8 mouse cellular contexts compared by ENCODE assay signal in the genomic region with DNA sequence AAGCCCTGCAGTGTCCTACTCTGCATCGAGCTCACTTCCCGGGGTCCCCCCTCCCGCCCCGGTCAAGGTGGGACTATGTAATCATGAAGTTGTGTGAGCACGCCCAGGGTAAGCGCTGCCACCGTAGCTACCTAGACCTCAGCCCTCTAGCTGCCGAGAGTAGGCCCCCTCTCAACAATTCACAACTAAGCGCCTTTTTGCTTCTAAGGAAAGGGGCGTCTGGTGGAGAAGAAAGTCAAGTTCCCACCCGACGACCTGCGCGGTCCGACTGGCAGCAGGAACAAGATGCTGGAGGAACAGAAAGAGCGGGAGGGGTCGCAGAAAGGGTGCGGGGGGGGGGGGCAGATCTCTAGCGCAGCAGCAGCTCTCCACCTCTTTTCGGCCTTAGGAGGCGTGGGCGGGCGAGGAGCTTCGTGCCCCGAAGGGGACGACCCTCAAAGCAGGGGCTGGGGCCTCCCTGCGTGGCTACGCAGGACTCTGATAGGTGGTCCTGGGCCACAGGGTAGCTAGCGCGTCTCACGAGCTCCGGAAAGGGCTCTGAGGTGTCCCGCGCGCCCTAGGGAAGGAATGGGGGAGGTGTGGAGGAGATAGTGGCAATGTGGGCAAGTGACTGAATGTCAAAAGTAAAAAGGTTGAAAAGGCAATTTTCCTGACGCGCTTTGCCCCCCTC. TPM values are rescaled to one million over a fixed set of nuclear protein-coding genes. Genes with fewer than 3 reads are reported as not detected.
A peak's percentile ranks its signal among the peaks of the same experiment; 100 is the strongest.
DNase-seq lines count a peak whose midpoint lies in the region; ATAC-seq lines count a peak whose summit lies in the region.

No protein-coding gene starts in this region.

- H3K9ac ChIP-seq in neural tube, embryonic 11.5 days (ENCODE audit: low read length) = peak overlapping the region; percentile 52; the same call in 1 of the 2 replicates
- peak overlapping the region; percentile 9 for H3K9ac ChIP-seq in forebrain, embryonic 15.5 days (replicated peaks)
- peak overlapping the region; percentile 100 for H3K9ac ChIP-seq in kidney, embryonic 14.5 days (ENCODE audit: low read depth, low read length)

- peak; percentile 31; the same call in 1 of the 2 replicates for ATAC-seq in neural tube, embryonic 11.5 days (ENCODE audit: insufficient read depth, low FRiP score, low TSS enrichment)
- ATAC-seq in forebrain, embryonic 15.5 days (replicated peaks) = peak; percentile 38; the same call in 1 of the 2 replicates
- peak; percentile 66 for ATAC-seq in kidney, embryonic 14.5 days (ENCODE audit: low FRiP score, low TSS enrichment)
- no peak for ATAC-seq in frontal cortex, adult (ENCODE audit: low TSS enrichment)

- peaks cover 15% of the 10 kb centered on the region for H3K4me1 ChIP-seq in neural tube, embryonic 11.5 days (ENCODE audit: control insufficient read depth, insufficient read depth, low read length)
- peaks cover 14% of the 10 kb centered on the region for H3K4me1 ChIP-seq in forebrain, embryonic 15.5 days
- H3K4me1 ChIP-seq in kidney, embryonic 14.5 days (ENCODE audit: control insufficient read depth, insufficient read depth, low read length) = peaks cover 14% of the 10 kb centered on the region

- no peaks in the 10 kb centered on the region for H3K9me3 ChIP-seq in neural tube, embryonic 11.5 days (ENCODE audit: control insufficient read depth, low read length)
- no peaks in the 10 kb centered on the region for H3K9me3 ChIP-seq in forebrain, embryonic 15.5 days
- no peaks in the 10 kb centered on the region for H3K9me3 ChIP-seq in kidney, embryonic 14.5 days (ENCODE audit: control insufficient read depth, low read length)

- H3K4me3 ChIP-seq in neural tube, embryonic 11.5 days (ENCODE audit: low read depth, low read length) = peak overlapping the region; percentile 31
- H3K4me3 ChIP-seq in forebrain, embryonic 15.5 days = peak overlapping the region; percentile 31
- peak overlapping the region; percentile 96 for H3K4me3 ChIP-seq in kidney, embryonic 14.5 days (ENCODE audit: low read length)

- peak overlapping the region; percentile 73 for H3K4me2 ChIP-seq in neural tube, embryonic 11.5 days (ENCODE audit: low read depth)
- H3K4me2 ChIP-seq in forebrain, embryonic 15.5 days (replicated peaks) = peak overlapping the region; percentile 44
- peak overlapping the region; percentile 79 for H3K4me2 ChIP-seq in kidney, embryonic 14.5 days (replicated peaks; ENCODE audit: low read depth, low read length)

- H3K27ac ChIP-seq in neural tube, embryonic 11.5 days (ENCODE audit: low read depth, low read length) = peak overlapping the region; percentile 45; the same call in 1 of the 2 replicates
- peak overlapping the region; percentile 79 for H3K27ac ChIP-seq in forebrain, embryonic 15.5 days (replicated peaks)
- H3K27ac ChIP-seq in kidney, embryonic 14.5 days (ENCODE audit: low read depth, low read length) = peak overlapping the region; percentile 97

- under 1% methylated on average over 34 of the region's 37 CpGs for WGBS in neural tube, embryonic 11.5 days
- 1% methylated on average over 37 of the region's 37 CpGs for WGBS in forebrain, embryonic 15.5 days
- 4% methylated on average over 36 of the region's 37 CpGs for WGBS in kidney, embryonic 14.5 days

- H3K27me3 ChIP-seq in neural tube, embryonic 11.5 days (ENCODE audit: control insufficient read depth, insufficient read depth, low read length) = peaks cover 18% of the 10 kb centered on the region
- peaks cover 79% of the 10 kb centered on the region for H3K27me3 ChIP-seq in forebrain, embryonic 15.5 days
- peaks cover 3% of the 10 kb centered on the region for H3K27me3 ChIP-seq in kidney, embryonic 14.5 days (ENCODE audit: control insufficient read depth, insufficient read depth, low read length)

- DNase-seq in neural tube, embryonic 11.5 days (ENCODE audit: low spot score) = no peak
- DNase-seq in neural tube, embryonic 10.5 days (ENCODE audit: extremely low spot score, low spot score) = no peak
- peak; percentile 70 for DNase-seq in mesoderm, embryonic 11.5 days (ENCODE audit: low read depth, low spot score)
- DNase-seq in frontal cortex, adult 2 months (ENCODE audit: extremely low spot score in 1 of 2, low spot score in 1 of 2) = no peak
- DNase-seq in left cerebral cortex, adult 18-20 months (ENCODE audit: low spot score in 2 of 2) = no peak

- no peaks in the 10 kb centered on the region for H3K36me3 ChIP-seq in neural tube, embryonic 11.5 days (ENCODE audit: control insufficient read depth, insufficient read depth, low read length)
- no peaks in the 10 kb centered on the region for H3K36me3 ChIP-seq in forebrain, embryonic 15.5 days
- H3K36me3 ChIP-seq in kidney, embryonic 14.5 days (ENCODE audit: control insufficient read depth, insufficient read depth, low read length) = no peaks in the 10 kb centered on the region

RNA-seq across cellular contexts. Expression of a gene that starts 2.7 kb away (rescaled TPM):
- 88.5 and 95.9 TPM in 2 replicates for polyA plus RNA-seq in neural tube, embryonic 11.5 days (2014; fragmentation: Nextera tagmentation; extraction: Ambion mirVana)
- 76.2 and 95.0 TPM in 2 replicates for polyA plus RNA-seq in forebrain, embryonic 15.5 days (2015; fragmentation: Nextera tagmentation; extraction: Ambion mirVana)
- 310 and 320 TPM in 2 replicates for polyA plus RNA-seq in kidney, embryonic 14.5 days (2014; fragmentation: Nextera tagmentation; extraction: Ambion mirVana)
- polyA plus RNA-seq in frontal cortex, adult 2 months (2012; rRNA removed) = 29.0 and 30.2 TPM in 2 replicates
- 10 to 100 TPM; 35.3 to 42.7 TPM for total RNA-seq in left cerebral cortex, adult 18-20 months (2021)

Comparison
In these comparisons a context has a peak if more than half of its experiments do, and no peak if none do; other contexts are left out.
1. H3K27ac ChIP-seq: peak in every context shown above with its lines; median percentile 97 in kidney, embryonic 14.5 days; 79 in forebrain, embryonic 15.5 days; 45 in neural tube, embryonic 11.5 days.
2. H3K4me3 ChIP-seq: peak in every context shown above with its lines; median percentile 96 in kidney, embryonic 14.5 days; 31 in neural tube, embryonic 11.5 days; 31 in forebrain, embryonic 15.5 days.
3. H3K9ac ChIP-seq: peak in every context shown above with its lines; median percentile 100 in kidney, embryonic 14.5 days; 52 in neural tube, embryonic 11.5 days; 9 in forebrain, embryonic 15.5 days.